In genomic region chr5:30968416-30968815, GRCm38 (mm10) we compare ENCODE assay signal across 13 mouse cellular contexts. TPM values are rescaled to one million over a fixed set of nuclear protein-coding genes. Genes with fewer than 3 reads are reported as not detected.
DNase-seq lines count a peak whose midpoint lies in the region; ATAC-seq lines count a peak whose summit lies in the region.
"Had no signal": no experiment of that assay in that cellular context is flagged by ENCODE, and none has a peak within 500 bp of the region (broad histone marks: within the 10 kb centered on the region; RNA-seq: fewer than 3 reads in every experiment).

Gene Tcf23, plus strand, starts transcription at chr5:30968662.

- H3K27ac ChIP-seq in hindbrain, embryonic 14.5 days, result no peak within 1 kb of the TSS
- H3K27ac ChIP-seq: forebrain, embryonic 12.5 days; hindbrain, embryonic 13.5 days had no signal

- no peaks in the 10 kb centered on the region for H3K9me3 ChIP-seq in hindbrain, embryonic 14.5 days (ENCODE audit: control insufficient read depth, low read length)
- H3K9me3 ChIP-seq: forebrain, embryonic 12.5 days; hindbrain, embryonic 13.5 days had no signal

- no peak within 1 kb of the TSS for H3K9ac ChIP-seq in hindbrain, embryonic 14.5 days
- H3K9ac ChIP-seq: forebrain, embryonic 12.5 days; hindbrain, embryonic 13.5 days had no signal

- no peaks in the 10 kb centered on the region for H3K36me3 ChIP-seq in hindbrain, embryonic 14.5 days (replicated peaks; ENCODE audit: control insufficient read depth, insufficient read depth)
- H3K36me3 ChIP-seq: forebrain, embryonic 12.5 days; hindbrain, embryonic 13.5 days had no signal

- WGBS in hindbrain, embryonic 14.5 days, result 81% methylated on average over 8 of the region's 8 CpGs

- H3K4me2 ChIP-seq in hindbrain, embryonic 14.5 days (replicated peaks), result no peak within 1 kb of the TSS
- H3K4me2 ChIP-seq: forebrain, embryonic 12.5 days; hindbrain, embryonic 13.5 days had no signal

- no peak within 1 kb of the TSS for H3K4me3 ChIP-seq in hindbrain, embryonic 14.5 days (replicated peaks; ENCODE audit: low read length)
- H3K4me3 ChIP-seq: forebrain, embryonic 12.5 days; hindbrain, embryonic 13.5 days had no signal

- DNase-seq in gastrocnemius, postnatal 10 days, result peak; percentile 38
- DNase-seq in gastrocnemius, adult 8-10 months (ENCODE audit: low spot score in 2 of 2), result no peak
- DNase-seq in urinary bladder, postnatal 25 days (ENCODE audit: low spot score), result peak; percentile 26
- DNase-seq in urinary bladder, adult 2 months (ENCODE audit: low spot score), result no peak
- DNase-seq in lung, postnatal 4 days, result peak; percentile 35 to 57
- no peak for DNase-seq in hindbrain, embryonic 14.5 days (ENCODE audit: low spot score)
- no peak for DNase-seq in layer of hippocampus, adult 9-10 months (ENCODE audit: low spot score)
- no peak for DNase-seq in T-cell, adult 2 months (ENCODE audit: low spot score)
- DNase-seq: layer of hippocampus, postnatal 36 days; right cerebral cortex, postnatal 4 days had no signal

- no peak for ATAC-seq in hindbrain, embryonic 14.5 days (ENCODE audit: low FRiP score)

- H3K4me1 ChIP-seq in hindbrain, embryonic 14.5 days (replicated peaks; ENCODE audit: control insufficient read depth, insufficient read depth, low read length), result no peaks in the 10 kb centered on the region
- H3K4me1 ChIP-seq: forebrain, embryonic 12.5 days; hindbrain, embryonic 13.5 days had no signal

- H3K27me3 ChIP-seq in hindbrain, embryonic 14.5 days (ENCODE audit: control insufficient read depth, insufficient read depth, low read length), result no peaks in the 10 kb centered on the region

RNA-seq across cellular contexts. Expression of gene Tcf23, which starts in this region (rescaled TPM):
- total RNA-seq in gastrocnemius, postnatal 10 days (2021), result under 1 TPM; 0.09 to 0.28 TPM
- under 1 TPM; 0.07 to 0.24 (median 0.15) TPM for total RNA-seq in gastrocnemius, adult 8-10 months (2022)
- 0.50 and 0.66 TPM in 2 replicates for polyA plus RNA-seq in urinary bladder, adult 2 months (2012; rRNA removed)
- 0.04 TPM in 1 of 2 replicates, not detected in the other for polyA plus RNA-seq in hindbrain, embryonic 14.5 days (2014; fragmentation: Nextera tagmentation; extraction: Ambion mirVana)
- total RNA-seq: common myeloid progenitor, adult 5-6 weeks had no signal
- polyA plus RNA-seq: forebrain, embryonic 12.5 days; hindbrain, embryonic 13.5 days had no signal

Comparison
In these comparisons a context has a peak if more than half of its experiments do, and no peak if none do; other contexts are left out.
1. DNase-seq: peak in urinary bladder, postnatal 25 days (single experiment) and lung, postnatal 4 days (2 of 2); none in gastrocnemius, adult 8-10 months (0 of 2), urinary bladder, adult 2 months (single experiment), hindbrain, embryonic 14.5 days (single experiment), layer of hippocampus, adult 9-10 months (single experiment) and T-cell, adult 2 months (single experiment).
2. Peak in DNase-seq in gastrocnemius, postnatal 10 days; RNA of the gene not detected or under 1 TPM.